ENCODE assay signal across 22 mouse cellular contexts in genomic region chr19:10271592-10271991, GRCm38 (mm10). TPM values are rescaled to one million over a fixed set of nuclear protein-coding genes. Genes with fewer than 3 reads are reported as not detected.
"Had no signal": no experiment of that assay in that cellular context is flagged by ENCODE, and none has a peak within 500 bp of the region (broad histone marks: within the 10 kb centered on the region; RNA-seq: fewer than 3 reads in every experiment).

No protein-coding gene starts in this region.

- H3K27ac ChIP-seq: hindbrain, embryonic 14.5 days; limb, embryonic 13.5 days; limb, embryonic 15.5 days; liver, embryonic 12.5 days; liver, embryonic 14.5 days had no signal

- H3K4me3 ChIP-seq: gastrocnemius, adult 2 months; heart, embryonic 12.5 days; hindbrain, embryonic 10.5 days; hindbrain, embryonic 12.5 days; intestine, embryonic 15.5 days; limb, embryonic 13.5 days; limb, embryonic 15.5 days; liver, embryonic 12.5 days had no signal

- H3K9me3 ChIP-seq: heart, embryonic 12.5 days; hindbrain, embryonic 10.5 days; hindbrain, embryonic 12.5 days; intestine, embryonic 15.5 days; limb, embryonic 13.5 days; limb, embryonic 15.5 days; liver, embryonic 12.5 days had no signal

- H3K27me3 ChIP-seq: intestine, embryonic 15.5 days had no signal

- DNase-seq: gastrocnemius, adult 2 months; gastrocnemius, postnatal 10 days; gastrocnemius, postnatal 25 days; heart, postnatal 10 days; heart, postnatal 4 days; kidney, adult 18-20 months; kidney, adult 8-10 months; kidney, postnatal 10 days; kidney, postnatal 25 days; kidney, postnatal 4 days; layer of hippocampus, adult 9-11 months had no signal

- H3K36me3 ChIP-seq: heart, embryonic 12.5 days; hindbrain, embryonic 10.5 days; hindbrain, embryonic 12.5 days; intestine, embryonic 15.5 days; limb, embryonic 13.5 days; limb, embryonic 15.5 days; liver, embryonic 12.5 days had no signal

RNA-seq across cellular contexts. Expression of gene Myrf, which starts 31.0 kb away (rescaled TPM):
- total RNA-seq: gastrocnemius, adult 2 months; gastrocnemius, postnatal 25 days; granulocyte monocyte progenitor cell, adult 5-6 weeks had no signal
- polyA plus RNA-seq: inflammation-experienced regulatory T-cells, adult 6 months had no signal
